Mouse (Mus musculus): Measurements from ENCODE around the gene Hivep3. TPM values are rescaled to one million over a fixed set of nuclear protein-coding genes. Genes with fewer than 3 reads are reported as not detected.

Gene Hivep3
- polyA plus RNA-seq, 1 experiment from 2014 or later = 0.84 TPM

DNA sequence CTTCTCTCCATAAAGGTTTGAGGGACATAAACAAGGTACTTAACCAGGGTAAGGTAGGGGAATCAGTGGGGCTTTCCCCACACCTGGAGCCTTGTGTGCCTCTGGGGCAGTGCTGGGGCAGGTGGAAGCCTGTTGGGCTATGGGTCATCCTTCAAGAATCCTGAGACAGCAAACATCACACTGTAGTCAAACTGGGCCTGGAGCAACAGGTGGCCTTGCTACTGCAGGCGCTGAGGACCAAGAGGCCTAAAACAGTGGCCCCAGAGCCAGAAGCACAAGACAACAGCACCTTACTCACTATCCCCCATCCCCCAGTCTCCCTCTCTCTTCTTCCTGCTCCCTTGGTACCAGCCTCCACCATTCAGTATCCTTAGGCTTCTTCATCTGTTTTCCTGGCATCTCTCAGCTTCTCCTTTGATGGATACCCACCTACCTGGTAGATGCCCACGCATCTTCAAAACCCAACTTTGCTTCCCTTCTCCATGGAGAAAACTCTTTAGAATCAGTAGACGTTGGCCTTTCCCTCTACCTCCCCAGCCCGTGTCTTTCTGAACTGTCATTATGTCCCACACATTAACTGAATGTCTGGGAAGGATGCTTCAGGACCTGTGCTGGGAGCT is 289.7 kb downstream of the Hivep3 start:
- 90% methylated on average over 4 of the region's 4 CpGs for WGBS
- no peak for ATAC-seq (ENCODE audit: insufficient number of reproducible peaks, insufficient read depth, low FRiP score, low TSS enrichment, low read depth)
- Histone ChIP-seq H3K9me3 (no peaks in the 10 kb centered on the region), H3K4me2 (no peak overlapping the region), H3K4me3 (replicated peaks) (no peak overlapping the region), H3K27ac (no peak overlapping the region), H3K4me1 (replicated peaks) (peaks cover 6% of the 10 kb centered on the region; the same call in 1 of the 2 replicates), H3K36me3 (no peaks in the 10 kb centered on the region), H3K9ac (replicated peaks) (no peak overlapping the region), H3K27me3 (peaks cover 18% of the 10 kb centered on the region)

DNA sequence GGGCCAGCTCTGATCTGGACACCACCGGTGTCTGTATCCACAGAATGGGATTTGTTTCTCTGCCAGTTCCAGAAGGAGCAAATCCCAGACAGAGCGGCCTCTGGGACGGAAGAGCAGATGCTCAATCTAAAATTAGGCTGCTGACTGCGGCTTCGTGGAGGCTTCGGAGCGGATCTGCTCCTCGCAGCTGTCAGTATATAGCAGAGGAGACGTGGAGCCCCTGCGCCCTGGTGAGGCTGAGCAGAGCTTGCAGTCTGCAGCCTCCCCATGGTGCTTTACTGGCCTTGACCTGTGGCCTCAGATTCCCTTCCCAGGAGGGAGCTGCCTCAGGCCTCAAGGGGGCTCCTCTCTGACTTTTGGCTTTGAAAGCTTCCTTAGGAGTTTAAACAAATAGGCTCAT is 290.5 kb downstream of the Hivep3 start:
- H3K27me3 ChIP-seq = peaks cover 21% of the 10 kb centered on the region
- no peak overlapping the region for H3K4me3 ChIP-seq (replicated peaks)
- H3K9ac ChIP-seq (replicated peaks) = no peak overlapping the region
- no peak overlapping the region for H3K27ac ChIP-seq
- H3K9me3 ChIP-seq = no peaks in the 10 kb centered on the region
- no peaks in the 10 kb centered on the region for H3K36me3 ChIP-seq
- H3K4me2 ChIP-seq = no peak overlapping the region
- 47% methylated on average over 10 of the region's 10 CpGs for WGBS
- H3K4me1 ChIP-seq (replicated peaks) = peaks cover 6% of the 10 kb centered on the region; the same call in 1 of the 2 replicates
- ATAC-seq (ENCODE audit: insufficient number of reproducible peaks, insufficient read depth, low FRiP score, low TSS enrichment, low read depth) = no peak

DNA sequence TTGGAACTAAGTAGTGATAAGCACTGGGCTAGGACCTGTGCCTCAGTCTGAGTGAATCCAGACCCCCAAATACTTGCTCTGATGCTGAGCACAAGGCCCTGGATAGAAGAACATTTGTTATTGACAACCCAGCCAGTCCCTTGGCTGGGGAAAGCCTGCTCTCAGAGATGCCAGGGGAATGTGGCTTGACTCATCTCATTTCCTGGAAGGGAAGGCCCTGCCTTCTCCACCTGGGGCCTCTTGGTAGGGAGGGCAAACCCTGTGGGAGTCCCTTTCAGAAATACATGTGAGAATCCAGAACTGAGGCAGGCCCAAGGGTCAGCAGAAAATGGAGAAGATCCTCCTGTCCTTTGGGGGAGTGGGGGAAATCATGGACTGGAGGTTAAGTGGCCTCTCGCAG is 294.1 kb downstream of the Hivep3 start:
- no peak overlapping the region for H3K4me2 ChIP-seq
- peaks cover 47% of the 10 kb centered on the region for H3K27me3 ChIP-seq
- peaks cover 11% of the 10 kb centered on the region for H3K4me1 ChIP-seq (replicated peaks)
- no peak overlapping the region for H3K9ac ChIP-seq (replicated peaks)
- WGBS = 86% methylated on average over 1 of the region's 1 CpGs
- no peak overlapping the region for H3K4me3 ChIP-seq (replicated peaks)
- no peaks in the 10 kb centered on the region for H3K9me3 ChIP-seq
- no peaks in the 10 kb centered on the region for H3K36me3 ChIP-seq
- no peak overlapping the region for H3K27ac ChIP-seq
- ATAC-seq (ENCODE audit: insufficient number of reproducible peaks, insufficient read depth, low FRiP score, low TSS enrichment, low read depth) = no peak

DNA sequence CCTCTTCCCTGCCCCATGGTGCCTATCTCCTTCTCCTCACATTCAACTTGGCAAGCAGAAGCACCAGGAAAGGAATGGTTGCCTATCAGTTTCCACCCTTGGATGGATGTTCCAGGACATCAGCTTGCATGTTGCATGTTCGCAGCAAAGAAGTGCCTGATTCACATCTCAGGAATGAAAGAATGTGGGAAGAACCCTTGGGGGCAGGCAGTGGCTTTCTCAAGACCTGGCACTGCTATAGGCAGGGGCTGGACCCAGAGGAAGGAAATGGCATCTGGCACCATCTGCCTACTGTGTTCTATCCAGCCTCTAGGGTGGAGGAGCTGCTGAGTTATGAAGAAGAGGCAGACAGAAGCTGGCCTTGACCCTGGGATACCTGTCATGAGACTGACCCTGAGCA is 296.4 kb downstream of the Hivep3 start:
- Histone ChIP-seq H3K27me3 (peaks cover 59% of the 10 kb centered on the region), H3K4me3 (replicated peaks) (no peak overlapping the region), H3K4me1 (replicated peaks) (peaks cover 14% of the 10 kb centered on the region), H3K36me3 (no peaks in the 10 kb centered on the region), H3K9me3 (no peaks in the 10 kb centered on the region), H3K9ac (replicated peaks) (no peak overlapping the region), H3K4me2 (no peak overlapping the region), H3K27ac (no peak overlapping the region)
- 100% methylated on average over 1 of the region's 1 CpGs for WGBS
- no peak for ATAC-seq (ENCODE audit: insufficient number of reproducible peaks, insufficient read depth, low FRiP score, low TSS enrichment, low read depth)

DNA sequence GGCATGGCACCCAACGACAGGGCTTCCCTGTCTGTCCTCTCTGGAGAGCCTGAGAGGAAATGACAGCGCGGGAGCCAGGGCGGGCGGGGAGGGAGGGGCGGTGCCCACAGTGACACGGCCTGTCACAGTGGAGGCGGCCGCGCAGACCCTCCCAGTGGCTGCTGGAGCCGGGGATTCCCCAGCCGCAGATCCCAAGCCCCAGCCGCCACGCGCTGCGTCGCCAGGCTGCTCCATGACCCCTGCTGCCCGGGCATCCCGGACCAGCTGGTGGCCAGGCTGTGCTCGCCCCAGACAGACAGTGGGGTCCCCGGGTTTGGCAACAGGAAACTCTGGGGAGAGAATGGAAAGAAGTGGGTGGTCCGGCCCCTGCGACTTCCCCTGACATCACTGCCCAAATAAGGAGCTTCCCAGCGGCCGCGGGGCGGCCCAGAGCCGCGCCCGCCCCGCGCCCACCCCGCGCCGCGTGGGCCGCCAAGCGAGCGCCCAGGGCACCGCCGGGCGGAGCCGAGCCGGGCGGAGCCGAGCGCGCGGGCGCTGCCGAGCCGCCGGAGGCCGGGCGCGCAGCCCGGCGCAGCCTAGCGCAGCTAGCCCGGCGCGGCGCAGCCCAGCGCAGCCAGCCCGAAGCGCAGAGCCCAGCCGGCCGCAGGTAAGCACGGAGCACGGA is 298.9 kb downstream of the Hivep3 start:
- Histone ChIP-seq H3K9ac (replicated peaks) (peak overlapping the region; percentile 55), H3K4me1 (replicated peaks) (peaks cover 14% of the 10 kb centered on the region), H3K9me3 (no peaks in the 10 kb centered on the region), H3K27me3 (peaks cover 81% of the 10 kb centered on the region), H3K4me3 (replicated peaks) (peak overlapping the region; percentile 60), H3K36me3 (no peaks in the 10 kb centered on the region), H3K27ac (no peak overlapping the region), H3K4me2 (peak overlapping the region; percentile 99)
- peak; percentile 69; the same call in 1 of the 2 replicates for ATAC-seq (ENCODE audit: insufficient number of reproducible peaks, insufficient read depth, low FRiP score, low TSS enrichment, low read depth)
- WGBS = under 1% methylated on average over 40 of the region's 70 CpGs

DNA sequence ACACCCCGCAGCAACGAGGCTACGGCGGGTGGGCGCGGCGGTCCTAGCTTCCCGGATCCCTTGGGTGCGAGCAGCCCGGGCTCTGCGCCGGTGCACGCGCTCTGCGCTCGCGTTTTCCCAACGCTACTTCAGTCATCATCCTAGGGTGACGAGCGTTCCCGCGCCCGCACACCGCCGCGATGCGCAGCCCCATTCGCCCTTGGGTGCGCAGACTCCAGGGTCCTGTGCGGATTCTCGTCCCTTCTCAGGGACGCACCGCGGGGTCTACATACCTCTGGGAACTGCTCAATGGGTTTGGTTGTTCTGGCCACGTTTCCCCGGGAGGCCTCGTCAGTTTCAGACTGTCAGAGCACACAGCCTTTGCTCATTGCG is 299.4 kb downstream of the Hivep3 start:
- Histone ChIP-seq H3K27me3 (peaks cover 83% of the 10 kb centered on the region), H3K36me3 (no peaks in the 10 kb centered on the region), H3K9me3 (no peaks in the 10 kb centered on the region), H3K4me1 (replicated peaks) (peaks cover 14% of the 10 kb centered on the region), H3K27ac (no peak overlapping the region), H3K4me3 (replicated peaks) (peak overlapping the region; percentile 60), H3K4me2 (peak overlapping the region; percentile 99), H3K9ac (replicated peaks) (peak overlapping the region; percentile 55)
- no peak for ATAC-seq (ENCODE audit: insufficient number of reproducible peaks, insufficient read depth, low FRiP score, low TSS enrichment, low read depth)
- 1% methylated on average over 37 of the region's 38 CpGs for WGBS

DNA sequence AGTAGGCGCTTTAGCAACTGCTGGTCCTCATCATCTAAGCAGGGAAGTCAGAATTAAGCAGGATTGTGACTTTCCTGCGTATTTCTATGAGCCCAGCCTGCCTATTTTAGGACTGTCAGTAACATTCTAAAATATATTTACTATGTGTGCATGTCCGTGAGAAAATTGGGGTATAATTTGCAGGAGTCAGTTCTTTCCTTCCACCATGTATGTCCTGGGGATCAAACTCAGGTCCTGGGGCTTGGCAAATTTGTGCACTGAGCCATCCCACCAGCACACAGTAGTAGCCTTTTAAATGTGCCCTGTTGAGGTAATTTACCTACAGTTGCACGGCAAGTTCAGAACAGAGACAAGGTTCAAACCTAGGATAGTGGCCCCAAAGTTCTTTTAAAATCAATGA is 302.7 kb downstream of the Hivep3 start:
- Histone ChIP-seq H3K4me2 (no peak overlapping the region), H3K9me3 (no peaks in the 10 kb centered on the region), H3K4me3 (replicated peaks) (no peak overlapping the region), H3K27ac (no peak overlapping the region), H3K9ac (replicated peaks) (no peak overlapping the region), H3K4me1 (replicated peaks) (peaks cover 14% of the 10 kb centered on the region), H3K27me3 (peaks cover 68% of the 10 kb centered on the region), H3K36me3 (no peaks in the 10 kb centered on the region)
- WGBS = 80% methylated on average over 4 of the region's 4 CpGs
- no peak for ATAC-seq (ENCODE audit: insufficient number of reproducible peaks, insufficient read depth, low FRiP score, low TSS enrichment, low read depth)

DNA sequence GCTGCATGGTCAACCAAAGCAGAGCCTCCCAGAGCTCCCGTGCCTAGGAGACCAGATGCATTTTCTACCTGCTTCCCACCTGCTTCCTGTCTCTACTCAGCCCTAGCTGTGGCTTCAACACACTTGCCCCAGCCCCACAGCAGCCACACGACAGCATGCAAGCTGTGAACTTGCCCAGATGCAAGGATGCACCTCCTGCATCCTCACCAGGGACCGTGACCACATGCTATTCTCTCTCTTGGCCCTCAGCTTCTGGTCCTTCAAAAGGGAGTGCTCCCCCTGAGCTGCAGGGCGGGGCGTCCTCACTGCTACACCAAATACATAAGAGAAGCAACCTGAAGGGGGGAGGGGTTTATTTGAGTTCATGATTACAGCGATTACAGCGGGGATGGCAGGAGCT is 303.4 kb downstream of the Hivep3 start:
- ATAC-seq (ENCODE audit: insufficient number of reproducible peaks, insufficient read depth, low FRiP score, low TSS enrichment, low read depth) = no peak
- Histone ChIP-seq H3K4me3 (replicated peaks) (no peak overlapping the region), H3K36me3 (no peaks in the 10 kb centered on the region), H3K9ac (replicated peaks) (no peak overlapping the region), H3K4me1 (replicated peaks) (peaks cover 13% of the 10 kb centered on the region), H3K4me2 (no peak overlapping the region), H3K27me3 (peaks cover 61% of the 10 kb centered on the region), H3K27ac (no peak overlapping the region), H3K9me3 (no peaks in the 10 kb centered on the region)
- 46% methylated on average over 7 of the region's 7 CpGs for WGBS

DNA sequence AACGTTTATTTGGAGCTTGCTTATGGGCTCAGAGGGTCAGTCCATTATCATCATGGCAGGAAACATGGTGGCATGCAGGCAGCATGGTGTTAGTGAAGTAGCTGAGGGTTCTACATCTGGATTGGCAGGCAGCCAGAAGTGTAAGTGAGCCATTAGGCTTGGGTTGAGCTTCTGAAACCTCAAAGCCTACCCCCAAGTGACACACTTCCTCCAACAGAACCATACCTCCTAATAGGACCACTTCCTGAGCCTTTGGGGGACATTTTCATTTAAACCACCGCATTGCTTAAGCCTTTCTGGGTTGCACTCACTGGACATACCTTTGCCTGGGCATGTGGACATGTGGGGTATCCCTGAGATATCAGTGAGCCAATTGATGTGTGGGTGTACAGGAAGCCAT is 307.9 kb downstream of the Hivep3 start:
- no peak overlapping the region for H3K4me3 ChIP-seq (replicated peaks)
- H3K27me3 ChIP-seq = peaks cover 17% of the 10 kb centered on the region
- 84% methylated on average over 2 of the region's 2 CpGs for WGBS
- H3K36me3 ChIP-seq = no peaks in the 10 kb centered on the region
- H3K4me1 ChIP-seq (replicated peaks) = peaks cover 6% of the 10 kb centered on the region
- no peak overlapping the region for H3K9ac ChIP-seq (replicated peaks)
- no peak overlapping the region for H3K27ac ChIP-seq
- H3K4me2 ChIP-seq = no peak overlapping the region
- H3K9me3 ChIP-seq = no peaks in the 10 kb centered on the region
- no peak for ATAC-seq (ENCODE audit: insufficient number of reproducible peaks, insufficient read depth, low FRiP score, low TSS enrichment, low read depth)

DNA sequence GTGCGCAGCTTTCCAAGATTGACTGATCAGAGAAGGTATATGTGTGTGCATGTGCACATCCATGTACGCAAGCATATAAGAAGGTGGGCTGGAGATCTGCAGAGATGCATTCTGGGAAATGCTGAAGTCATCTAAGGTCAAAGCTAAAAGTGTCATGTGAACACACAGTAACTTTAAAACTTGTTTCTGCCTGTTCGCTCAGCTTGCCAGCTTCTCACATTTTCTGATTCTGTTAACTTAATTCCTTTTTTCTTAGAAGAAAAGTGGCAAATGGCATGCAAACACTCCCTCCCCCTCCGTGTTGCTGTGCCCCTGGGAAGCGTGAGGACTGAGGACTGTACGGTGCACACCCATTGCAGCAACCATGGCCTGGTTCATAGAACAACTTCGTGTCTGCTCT is 308.9 kb downstream of the Hivep3 start:
- H3K27ac ChIP-seq = no peak overlapping the region
- peaks cover 20% of the 10 kb centered on the region for H3K27me3 ChIP-seq
- no peaks in the 10 kb centered on the region for H3K36me3 ChIP-seq
- H3K4me3 ChIP-seq (replicated peaks) = no peak overlapping the region
- no peaks in the 10 kb centered on the region for H3K9me3 ChIP-seq
- H3K4me2 ChIP-seq = no peak overlapping the region
- ATAC-seq (ENCODE audit: insufficient number of reproducible peaks, insufficient read depth, low FRiP score, low TSS enrichment, low read depth) = no peak
- no peak overlapping the region for H3K9ac ChIP-seq (replicated peaks)
- H3K4me1 ChIP-seq (replicated peaks) = peaks cover 6% of the 10 kb centered on the region
- 81% methylated on average over 7 of the region's 7 CpGs for WGBS

DNA sequence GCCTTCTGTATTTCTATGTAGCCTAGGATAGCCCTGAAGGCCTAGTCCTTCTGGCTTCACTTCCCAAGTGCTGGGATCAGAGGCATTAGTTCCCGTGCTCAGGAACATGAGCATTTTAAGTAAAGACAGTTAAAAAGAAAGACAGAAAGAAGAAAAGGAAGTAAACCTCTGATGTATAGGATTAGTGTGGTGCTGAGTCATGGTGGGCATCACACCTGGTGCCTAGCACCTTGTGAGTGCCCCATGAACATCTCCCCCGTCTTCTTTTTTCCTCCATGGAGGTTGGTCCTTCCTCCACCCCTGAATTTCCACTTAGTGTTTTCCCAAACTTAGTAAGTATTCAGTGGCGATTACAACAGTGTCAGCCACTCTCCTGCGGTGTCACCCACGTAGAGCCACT is 311.0 kb downstream of the Hivep3 start:
- H3K27ac ChIP-seq = no peak overlapping the region
- no peak overlapping the region for H3K4me2 ChIP-seq
- no peak overlapping the region for H3K4me3 ChIP-seq (replicated peaks)
- 82% methylated on average over 5 of the region's 5 CpGs for WGBS
- peaks cover 6% of the 10 kb centered on the region for H3K4me1 ChIP-seq (replicated peaks)
- no peaks in the 10 kb centered on the region for H3K36me3 ChIP-seq
- no peaks in the 10 kb centered on the region for H3K9me3 ChIP-seq
- no peak overlapping the region for H3K9ac ChIP-seq (replicated peaks)
- H3K27me3 ChIP-seq = peaks cover 8% of the 10 kb centered on the region; the same call in 1 of the 2 replicates
- no peak for ATAC-seq (ENCODE audit: insufficient number of reproducible peaks, insufficient read depth, low FRiP score, low TSS enrichment, low read depth)

DNA sequence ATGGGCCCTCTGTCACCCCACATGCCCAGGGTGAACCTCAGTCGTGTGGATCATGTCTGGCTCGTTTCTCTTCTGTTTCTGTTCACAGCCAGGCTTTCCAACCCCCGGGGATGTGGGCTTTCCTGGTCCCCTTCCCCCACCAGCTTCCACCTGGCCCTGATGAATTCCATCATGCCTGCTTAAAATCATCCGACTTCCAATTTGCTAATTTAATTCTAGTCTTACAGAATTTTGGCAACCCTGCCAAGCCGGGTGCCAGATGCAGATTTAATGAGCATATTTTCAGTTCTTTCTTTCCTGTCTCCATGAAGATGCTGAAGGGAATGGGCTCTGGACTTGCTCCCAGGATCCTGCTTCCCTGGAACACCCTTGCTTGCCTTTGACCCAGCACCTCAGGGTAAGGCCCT is 311.6 kb downstream of the Hivep3 start:
- Histone ChIP-seq H3K4me1 (replicated peaks) (peaks cover 6% of the 10 kb centered on the region; the same call in 1 of the 2 replicates), H3K4me3 (replicated peaks) (no peak overlapping the region), H3K9me3 (no peaks in the 10 kb centered on the region), H3K36me3 (no peaks in the 10 kb centered on the region), H3K27ac (no peak overlapping the region), H3K4me2 (no peak overlapping the region), H3K9ac (replicated peaks) (no peak overlapping the region), H3K27me3 (peaks cover 8% of the 10 kb centered on the region; the same call in 1 of the 2 replicates)
- no peak for ATAC-seq (ENCODE audit: insufficient number of reproducible peaks, insufficient read depth, low FRiP score, low TSS enrichment, low read depth)
- 45% methylated on average over 5 of the region's 5 CpGs for WGBS

Measured in limb, embryonic 12.5 days (tissue).